Mouse (Mus musculus): ENCODE data around the gene Gba2.

Gba2 gene

DNA sequence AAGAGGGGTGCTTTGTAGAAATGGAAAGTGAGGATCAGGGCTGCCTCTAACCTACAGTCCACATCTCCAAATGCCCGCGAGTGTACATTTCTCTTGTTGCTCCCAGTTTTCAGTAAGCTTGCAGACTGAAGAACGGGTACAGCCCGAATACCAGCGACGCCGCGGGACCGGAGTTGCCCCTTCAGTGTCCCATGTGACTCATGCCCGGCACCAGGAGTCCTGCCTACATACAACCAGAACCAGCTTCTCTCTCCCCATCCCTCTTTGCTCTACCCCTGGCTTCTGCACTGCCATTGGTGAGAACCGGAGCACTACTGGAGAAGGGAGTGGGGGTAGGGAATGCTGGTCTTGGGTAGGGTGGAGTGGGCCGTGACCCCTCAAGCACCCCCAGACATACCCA is 2.7 kb upstream of the Gba2 start:
- DNase-seq (ENCODE audit: low spot score in 2 of 2) = no peak

DNA sequence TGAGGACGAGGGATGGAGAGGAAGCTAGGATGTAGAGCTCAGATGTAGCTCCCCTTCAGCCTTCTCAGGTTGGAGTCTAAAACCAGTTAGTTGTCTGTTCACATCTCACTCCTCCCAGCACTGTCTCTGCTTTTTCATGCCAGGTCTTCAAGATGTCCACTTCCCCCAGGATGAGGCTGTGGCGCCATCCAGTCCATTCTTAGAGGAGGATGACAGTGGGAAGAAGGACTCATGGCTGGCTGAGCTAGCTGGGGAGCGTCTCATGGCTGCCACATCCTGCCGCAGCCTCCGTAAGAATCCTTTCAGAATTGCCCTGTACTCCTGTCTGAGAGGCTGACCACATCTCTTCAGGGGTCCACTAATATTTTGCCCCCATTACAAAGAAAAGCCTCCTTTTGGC is 2.0 kb upstream of the Gba2 start:
- DNase-seq (ENCODE audit: low spot score in 2 of 2) = no peak

DNA sequence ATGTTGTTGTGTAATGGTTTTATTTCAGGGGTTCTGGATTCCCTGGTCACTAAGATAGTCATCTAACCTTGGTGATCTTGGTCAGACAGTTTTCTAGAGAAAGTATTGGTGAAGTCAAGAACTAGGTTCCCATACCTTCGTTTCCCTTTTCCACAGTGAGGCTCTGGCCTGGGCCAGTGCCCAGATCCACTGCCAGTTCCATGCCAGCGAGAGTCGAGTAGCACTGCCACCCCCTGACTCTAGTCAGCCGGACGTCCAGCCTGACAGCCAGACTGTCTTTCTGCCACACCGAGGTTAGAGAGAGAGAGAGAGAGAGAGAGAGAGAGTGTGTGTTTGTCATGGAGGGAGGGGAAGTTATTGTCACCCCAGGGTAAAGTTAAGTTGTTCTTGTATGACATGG is 1.1 kb upstream of the Gba2 start:
- DNase-seq (ENCODE audit: low spot score in 2 of 2) = no peak

DNA sequence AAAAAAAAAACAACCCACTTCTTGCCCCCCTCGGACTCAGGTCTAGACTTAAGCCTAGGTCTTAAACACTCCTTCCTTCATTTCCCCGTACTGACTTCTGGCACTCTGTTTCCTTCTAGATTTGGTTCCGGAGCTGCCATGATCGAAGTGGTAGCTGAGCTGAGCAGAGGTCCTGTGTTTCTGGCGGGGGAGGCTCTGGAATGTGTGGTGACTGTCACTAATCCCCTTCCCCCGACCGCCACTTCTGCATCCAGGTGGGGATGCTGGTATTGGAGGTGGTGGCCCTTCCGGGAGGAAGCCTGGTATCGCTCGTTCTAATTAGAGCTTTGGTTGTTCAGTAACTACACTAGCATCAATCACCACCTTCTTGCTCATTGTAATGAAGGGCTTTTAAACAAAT is 583 bp upstream of the Gba2 start:
- DNase-seq (ENCODE audit: low spot score in 2 of 2) = no peak

DNA sequence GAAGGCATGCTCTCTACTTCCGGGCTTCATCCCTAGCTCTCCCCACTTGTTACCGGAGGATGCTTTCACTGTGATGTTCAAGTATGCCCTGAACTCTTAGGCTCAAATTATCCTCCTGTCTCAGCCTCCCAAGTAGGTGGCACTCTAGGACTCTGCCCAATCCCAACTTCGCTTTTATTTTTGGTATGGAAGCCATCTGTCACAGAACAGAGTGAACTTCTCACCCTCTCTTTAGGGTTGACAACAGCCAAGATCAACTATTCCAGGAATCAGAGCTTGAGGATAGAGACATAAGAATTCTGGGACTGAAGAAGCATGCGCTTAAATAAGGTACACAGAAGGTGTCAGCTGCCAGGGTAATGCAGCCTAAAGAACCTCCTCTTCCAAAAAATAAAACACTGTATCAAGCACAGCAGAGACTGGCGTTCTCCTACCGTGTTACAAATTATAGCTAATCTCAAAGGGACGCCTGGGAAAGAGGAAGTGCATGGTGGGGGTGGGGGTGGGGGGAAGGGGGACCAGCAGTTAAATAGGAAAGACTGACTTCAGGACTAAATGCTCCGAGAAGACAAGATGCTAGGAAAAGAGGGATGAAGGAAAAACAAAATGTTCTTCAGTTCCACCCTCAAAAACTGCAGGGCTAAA is 1.3 kb downstream of the Gba2 start:
- DNase-seq (ENCODE audit: low spot score in 2 of 2) = no peak

DNA sequence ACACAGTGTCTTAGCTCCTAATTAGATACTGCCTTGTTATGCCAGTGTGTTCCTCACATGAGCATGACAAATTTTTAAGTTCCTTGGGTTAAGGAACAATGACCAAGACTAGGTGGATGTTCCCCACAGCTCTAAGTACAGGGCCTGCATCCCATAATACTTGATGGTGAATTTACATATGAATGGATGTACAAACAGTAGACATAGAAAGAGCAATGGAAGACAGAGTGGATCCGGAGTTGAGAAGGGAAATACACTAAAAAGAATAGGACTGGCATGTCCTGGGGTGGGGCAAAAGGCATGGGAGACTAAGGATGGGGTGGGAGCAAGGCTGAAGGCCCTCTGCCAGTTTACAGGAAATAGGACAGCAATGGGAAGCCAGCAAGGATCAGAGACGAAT is 3.3 kb downstream of the Gba2 start:
- DNase-seq (ENCODE audit: low spot score in 2 of 2) = no peak

DNA sequence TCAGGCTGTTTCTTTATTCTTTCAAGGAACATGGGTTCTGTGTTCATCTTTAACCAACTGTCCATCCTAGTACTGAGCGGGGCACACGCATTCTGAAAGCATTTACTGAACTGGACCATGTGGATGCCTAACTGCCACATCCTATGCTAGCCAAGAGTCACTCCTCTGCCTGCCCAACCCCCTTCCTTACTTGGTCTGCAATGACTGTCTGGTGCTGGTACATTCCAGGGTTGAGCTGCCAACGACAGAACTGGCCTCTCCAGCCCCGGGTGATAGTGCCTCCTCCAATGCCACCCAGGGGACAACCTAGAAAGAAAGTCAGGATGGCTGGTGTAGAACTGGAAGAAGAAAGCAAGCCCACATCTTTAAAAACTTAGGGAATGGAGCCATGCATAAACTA is 5.1 kb downstream of the Gba2 start:
- no peak for DNase-seq (ENCODE audit: low spot score in 2 of 2)

DNA sequence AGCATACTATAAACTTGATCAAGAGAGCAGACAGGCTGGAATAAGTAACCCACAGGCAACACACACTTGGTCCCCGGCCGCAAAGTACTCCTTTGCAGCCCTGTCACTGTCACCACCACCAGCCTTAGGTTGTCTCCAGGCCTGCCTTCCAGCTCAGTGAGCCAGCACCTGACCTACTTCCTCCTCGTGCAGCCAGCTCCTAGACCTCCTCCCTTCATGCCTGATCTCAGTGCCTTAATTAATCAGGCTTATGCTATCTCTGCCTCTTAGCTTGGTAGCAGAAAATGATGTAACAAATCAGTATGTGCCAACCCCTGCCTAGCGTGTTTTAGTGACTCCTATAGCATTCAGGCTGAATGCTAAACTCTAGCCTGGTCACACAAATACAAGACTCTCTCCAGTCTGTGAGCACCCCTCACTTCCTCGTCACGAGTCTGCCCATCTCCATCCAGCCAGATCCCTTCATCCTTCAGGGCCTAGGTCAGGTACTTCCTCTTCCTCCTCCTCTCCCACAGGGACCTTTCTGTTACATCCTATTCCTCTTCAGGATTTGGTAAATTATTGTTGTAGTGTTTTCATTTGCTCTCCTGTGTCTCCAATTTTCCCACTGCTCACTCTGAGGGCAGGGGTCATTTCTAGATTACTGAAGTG is 7.2 kb downstream of the Gba2 start:
- DNase-seq (ENCODE audit: low spot score in 2 of 2) = no peak

DNA sequence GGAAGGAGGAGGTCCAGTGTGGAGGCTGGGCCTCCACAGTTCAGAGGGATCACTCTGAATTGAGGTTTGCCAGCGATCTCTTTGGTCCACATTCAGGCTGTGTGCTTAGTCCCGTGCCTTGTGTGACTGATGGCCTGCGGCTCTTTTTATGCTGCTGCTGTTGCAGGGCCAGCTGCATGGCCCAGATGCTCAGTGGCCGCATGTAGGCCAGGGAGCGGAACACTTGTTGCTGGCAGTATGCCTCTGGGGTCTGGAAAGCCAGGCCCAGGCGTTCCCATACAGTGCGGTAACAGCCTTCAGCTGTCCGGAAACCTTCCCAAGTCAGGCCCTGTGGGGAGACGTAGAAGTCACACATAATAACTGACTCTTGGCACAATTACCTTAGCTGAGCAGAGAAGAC is 11.5 kb downstream of the Gba2 start:
- no peak for DNase-seq (ENCODE audit: low spot score in 2 of 2)

DNA sequence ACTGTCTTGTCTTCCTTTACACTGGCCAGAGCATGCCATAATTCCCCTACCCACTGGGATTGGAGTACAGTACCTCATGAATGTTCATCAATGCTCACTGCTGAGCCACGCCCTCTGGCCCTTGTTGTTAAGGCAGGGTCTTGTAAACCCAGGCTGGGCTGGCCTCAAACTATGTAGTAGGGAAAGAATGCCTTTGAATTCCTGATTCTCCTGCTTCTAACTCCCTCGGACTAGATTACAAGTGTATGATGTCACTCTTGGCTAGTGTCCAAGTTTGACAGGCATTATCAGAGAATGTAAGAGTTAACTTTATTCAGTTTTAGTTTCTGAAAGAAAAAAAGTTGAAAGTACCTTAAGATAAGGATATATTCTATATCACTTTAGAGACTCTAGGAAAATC is 14.4 kb downstream of the Gba2 start:
- no peak for DNase-seq (ENCODE audit: low spot score in 2 of 2)

DNA sequence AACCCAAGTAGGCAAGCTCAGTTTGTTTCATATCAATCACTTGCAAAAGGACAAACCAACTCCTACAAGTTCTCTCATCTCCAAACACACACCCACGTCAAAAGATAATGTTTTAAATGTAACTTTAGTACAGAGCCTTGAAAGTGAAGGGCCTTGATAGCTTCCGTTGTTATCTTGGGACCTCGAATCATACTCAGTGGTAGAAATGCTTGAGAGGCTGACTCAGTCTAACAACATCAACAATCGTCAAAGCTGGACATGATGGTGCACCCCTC is 15.1 kb downstream of the Gba2 start:
- DNase-seq (ENCODE audit: low spot score in 2 of 2) = no peak

DNA sequence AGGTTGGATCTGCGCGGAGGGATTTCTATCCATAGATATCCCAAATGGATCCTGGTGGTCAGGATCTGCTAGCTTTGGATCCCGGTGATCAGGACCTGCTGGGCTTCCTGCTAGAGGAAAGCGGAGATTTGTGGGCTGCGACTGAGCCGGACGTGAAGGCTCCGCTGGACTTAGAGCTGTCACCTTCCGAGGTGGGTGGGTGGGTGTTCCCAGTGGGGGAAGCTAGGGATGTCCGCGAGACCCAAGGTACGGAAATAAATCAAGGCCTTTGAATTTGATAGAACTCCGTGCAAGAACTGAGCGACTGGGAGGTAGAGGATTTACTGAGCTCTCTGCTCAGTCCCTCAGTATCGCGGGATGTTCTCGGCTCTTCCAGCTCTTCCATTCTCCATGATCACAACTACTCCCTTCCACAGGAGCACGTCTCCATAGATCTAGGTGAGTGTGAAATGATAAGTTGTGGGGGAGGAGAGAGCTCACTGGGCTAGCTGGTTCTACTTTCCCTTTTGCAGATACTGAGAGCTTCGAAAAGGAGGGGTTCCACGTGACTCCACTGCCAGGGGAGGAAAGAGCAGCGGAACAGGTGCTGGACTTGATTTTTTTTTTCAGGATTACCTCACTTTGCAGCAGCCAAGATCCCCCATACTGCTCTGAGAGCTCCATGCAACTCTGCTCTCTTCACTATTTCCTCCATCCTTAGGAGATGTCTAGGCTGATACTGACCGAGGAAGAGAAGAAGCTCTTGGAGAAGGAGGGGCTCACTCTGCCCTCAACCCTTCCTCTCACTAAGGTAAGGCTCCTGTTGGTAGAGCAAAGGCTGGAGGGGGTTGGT is 15.7 kb downstream of the Gba2 start:
- peak in 1 of 2 experiments; percentile 63 for DNase-seq (ENCODE audit: low spot score in 2 of 2)

DNA sequence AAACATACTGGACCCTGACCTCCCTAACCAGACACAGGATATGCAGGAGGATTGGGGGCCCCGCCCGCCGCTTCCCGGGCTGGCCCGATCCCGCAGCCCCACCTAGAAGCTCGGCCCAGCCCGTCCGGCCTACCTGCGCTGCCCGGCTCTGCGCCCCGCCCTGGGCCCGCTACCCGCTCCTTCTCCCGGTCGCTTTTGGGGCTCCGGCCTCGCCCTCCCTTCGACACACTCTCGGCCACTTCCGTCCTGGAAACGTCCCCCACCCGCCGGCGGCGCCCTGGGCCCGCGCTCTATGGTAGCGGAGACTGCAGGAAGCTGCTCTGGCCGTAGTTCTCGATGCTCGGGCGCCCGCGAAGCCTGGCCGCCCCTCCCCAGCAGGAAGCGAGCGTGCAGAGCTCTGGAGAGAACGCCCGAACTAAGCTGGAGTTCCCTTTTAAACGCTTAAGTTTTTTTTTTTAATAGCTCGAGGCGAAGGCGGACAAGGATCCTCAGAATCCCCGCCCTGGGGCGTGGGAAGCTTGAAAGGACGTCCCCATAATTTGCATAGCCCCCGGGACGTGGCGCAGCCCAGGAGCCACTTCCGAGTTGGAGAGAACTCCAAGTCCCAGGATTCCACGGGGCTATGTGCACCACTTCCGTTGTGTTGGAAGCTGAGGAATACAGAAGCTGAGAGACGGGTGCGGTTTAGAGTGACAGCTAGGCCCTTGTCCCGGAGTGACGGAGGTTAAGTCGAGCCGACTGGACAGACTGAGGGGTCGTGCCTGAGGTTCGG is 16.5 kb downstream of the Gba2 start, which contains the start of the genes Creb3 and Tln1:
Creb3 (plus strand) TSS at position 336 of the 772 bp plus-strand sequence.
Tln1 (minus strand) TSS at position 695 of the 772 bp plus-strand sequence.
- peak; percentile 92 to 94 for DNase-seq (ENCODE audit: low spot score in 2 of 2)

DNA sequence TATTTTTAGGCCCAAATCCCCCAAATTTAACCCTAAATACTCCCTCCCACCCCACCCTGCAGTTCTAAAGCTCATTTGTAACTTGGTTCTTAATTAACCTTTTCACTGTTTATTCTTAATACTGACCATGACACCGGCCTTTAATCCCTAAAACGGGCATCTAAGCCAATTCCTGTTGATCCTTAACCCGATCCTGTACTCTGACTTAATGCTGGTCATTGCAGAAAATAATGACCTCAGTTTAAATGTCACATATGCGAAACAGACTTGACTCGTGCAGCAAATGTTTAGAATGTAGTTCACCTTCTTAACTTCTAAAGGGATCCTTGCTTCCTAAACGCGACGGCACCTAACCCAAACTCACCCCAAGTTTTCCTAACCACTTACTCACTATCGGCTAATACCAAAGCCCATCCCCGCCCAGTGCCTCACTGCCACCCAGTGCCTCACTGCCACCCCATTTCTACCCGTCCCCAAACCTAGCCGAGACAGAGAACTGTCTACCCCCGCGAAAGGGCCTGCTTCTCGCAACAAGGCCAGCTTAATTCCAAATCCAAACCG is 17.2 kb downstream of the Gba2 start:
- peak in 1 of 2 experiments; percentile 72 for DNase-seq (ENCODE audit: low spot score in 2 of 2)

DNA sequence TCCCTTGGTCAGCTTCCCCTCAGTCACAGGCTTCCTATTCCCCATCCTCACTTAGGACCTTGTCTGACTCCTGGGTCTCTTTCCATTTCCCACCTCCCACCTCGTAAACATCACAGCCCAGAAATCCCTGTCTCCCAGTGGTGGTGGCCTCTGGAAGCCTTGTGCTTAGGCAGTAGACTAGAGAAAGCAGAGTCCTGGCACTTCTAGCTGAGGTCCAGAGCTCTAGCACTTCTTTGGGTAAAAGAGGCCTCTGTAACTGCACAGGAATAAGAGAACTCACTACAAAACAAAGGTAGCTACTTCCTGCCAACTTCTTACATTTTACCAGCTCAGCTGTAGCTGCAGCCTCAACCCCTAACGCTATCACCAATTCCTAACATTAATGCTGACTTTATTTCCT is 17.7 kb downstream of the Gba2 start:
- no peak for DNase-seq (ENCODE audit: low spot score in 2 of 2)

DNA sequence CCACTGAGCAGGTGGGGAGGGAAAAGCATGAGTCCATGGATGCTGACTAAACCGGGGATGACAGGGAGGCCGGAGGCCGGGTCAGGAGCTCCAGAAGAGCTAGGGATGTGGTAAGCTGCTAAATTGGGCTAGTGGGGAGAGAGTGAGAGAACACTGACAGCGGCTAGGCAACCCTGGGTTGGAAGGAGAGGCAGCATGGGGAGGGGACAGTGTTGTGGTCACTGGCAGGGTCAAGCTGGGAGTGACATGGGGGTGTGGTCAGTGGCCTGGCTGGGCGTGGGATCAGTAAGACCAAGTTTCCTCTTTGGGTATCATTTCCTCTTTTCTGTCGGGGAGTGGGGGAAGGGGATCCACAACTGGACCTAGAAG is 18.4 kb downstream of the Gba2 start:
- peak; percentile 61 to 72 for DNase-seq (ENCODE audit: low spot score in 2 of 2)

DNA sequence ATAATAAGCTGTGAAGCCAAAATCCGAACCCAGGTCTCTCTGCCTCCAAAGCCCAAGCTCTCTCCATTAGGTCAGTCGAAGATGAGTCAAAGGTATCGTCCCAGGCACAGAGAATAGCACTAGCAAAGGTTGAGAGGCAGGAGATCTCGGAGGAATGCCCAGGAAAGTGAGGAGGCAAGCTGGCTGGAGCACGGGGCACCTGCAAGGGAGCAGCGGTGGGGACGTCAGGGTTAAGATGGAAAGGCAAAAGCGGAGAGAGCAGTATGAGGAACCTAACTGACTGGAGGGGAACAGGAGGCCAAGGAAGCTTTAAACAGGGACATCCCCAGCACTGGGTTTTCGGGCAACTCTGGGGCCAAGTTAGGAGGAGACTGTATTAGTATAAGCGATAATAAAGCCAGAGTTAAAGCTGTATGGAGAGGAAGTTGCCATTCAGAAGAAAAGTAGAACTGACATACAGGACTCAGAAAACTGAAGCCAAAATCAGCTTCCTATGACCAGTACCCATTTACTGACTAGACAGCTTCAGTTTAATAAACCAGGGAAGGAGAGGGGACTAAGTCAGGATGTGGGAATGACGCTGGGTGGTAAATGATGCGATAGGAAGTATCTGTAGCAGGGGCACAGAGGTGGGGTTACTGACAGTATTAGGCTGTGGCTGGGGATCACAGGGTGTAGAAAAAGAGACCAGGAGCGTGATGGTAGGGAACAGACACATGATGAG is 19.0 kb downstream of the Gba2 start:
- DNase-seq (ENCODE audit: low spot score in 2 of 2) = peak in 1 of 2 experiments; percentile 23

DNA sequence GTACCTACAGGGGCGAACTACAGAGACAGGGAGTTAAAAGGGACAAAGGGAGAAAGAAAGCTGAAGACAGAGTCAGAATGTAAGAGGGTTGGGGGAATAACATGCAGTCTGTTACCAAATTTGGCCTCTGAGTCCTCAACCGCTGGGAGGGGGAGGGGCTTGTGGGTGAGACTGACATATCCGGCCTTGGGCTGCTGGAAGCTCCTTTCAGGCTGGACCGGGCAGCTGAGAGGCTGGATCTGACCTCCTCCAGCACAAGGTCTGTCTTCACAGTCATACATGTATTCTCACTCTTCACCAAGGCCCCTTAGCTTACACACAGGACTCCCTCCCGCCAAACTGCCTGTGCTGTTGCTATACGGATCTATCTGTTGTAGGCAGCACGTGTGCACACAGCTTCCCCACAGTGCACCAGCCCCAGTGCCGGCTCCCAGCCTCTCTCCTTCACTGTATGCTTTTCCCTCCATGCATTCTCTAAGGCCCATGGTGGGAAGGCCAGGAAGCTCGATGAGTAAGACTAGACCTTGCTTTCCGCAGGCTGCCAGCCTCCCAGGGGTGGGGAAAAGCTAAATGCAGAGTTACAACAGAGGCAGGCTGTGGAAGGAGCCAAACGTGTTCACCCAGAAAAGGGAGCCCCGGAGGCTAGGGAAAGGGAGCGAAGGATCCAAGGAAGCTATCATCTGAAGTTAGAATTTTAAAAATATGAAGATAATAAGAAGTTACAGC is 19.9 kb downstream of the Gba2 start:
- peak; percentile 70 to 82 for DNase-seq (ENCODE audit: low spot score in 2 of 2)

DNA sequence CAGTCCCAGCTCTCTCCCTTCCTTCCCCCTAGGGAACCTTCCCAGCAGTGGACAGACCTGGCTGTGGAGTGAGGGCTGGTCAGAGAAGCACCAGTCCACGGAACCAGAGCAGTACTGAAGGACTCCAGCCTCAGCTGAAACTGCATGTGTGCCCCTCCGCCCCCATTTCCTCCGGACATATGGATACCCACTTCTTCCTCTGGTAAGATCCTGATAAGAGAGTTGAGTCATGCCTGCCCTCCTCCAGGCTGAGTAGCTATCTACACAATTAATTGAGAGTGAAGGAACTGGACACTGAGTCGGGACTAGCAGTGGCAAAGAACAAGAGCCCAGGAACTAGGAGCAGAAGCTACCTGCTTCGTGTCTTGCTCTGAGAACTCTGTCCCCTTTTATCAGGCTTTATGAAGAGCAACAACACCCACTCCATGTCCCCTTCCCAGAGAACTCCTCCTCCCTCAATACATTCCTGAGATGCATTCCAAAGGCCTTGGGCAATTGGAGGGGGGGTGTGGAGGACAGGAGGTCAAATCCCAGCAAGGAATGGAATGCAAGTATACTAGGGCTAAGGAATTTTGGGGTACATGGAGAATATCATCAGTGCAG is 20.5 kb downstream of the Gba2 start:
- peak in 1 of 2 experiments; percentile 27 for DNase-seq (ENCODE audit: low spot score in 2 of 2)

DNA sequence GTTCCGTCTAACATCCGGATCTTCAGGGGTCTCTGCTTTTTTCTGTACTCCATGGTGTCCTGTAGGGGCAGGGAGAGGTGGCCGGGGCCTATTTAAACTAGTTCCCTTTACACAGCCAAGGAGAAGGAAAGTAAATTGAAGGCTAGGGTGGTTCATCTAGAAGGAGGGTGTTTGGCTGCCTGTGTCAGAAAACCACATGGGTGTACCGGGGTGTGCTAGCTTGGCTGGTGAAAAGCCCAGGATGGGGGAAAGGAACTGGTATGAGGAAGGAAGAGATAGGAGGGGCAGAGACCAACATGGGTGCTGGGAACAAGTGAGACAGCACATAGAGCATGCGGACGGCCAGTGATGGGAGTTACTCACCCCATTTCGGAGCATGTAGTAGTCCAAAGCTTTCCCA is 22.7 kb downstream of the Gba2 start:
- DNase-seq (ENCODE audit: low spot score in 2 of 2) = no peak

Data from spleen, postnatal 4 days (tissue).